Mouse (Mus musculus) heart, embryonic 16.5 days (tissue): ENCODE measurements around the gene Iars2. TPM values are rescaled to one million over a fixed set of nuclear protein-coding genes. Genes with fewer than 3 reads are reported as not detected.

Experiments
- ATAC-seq: fragments of 200-750 bp; cut with Nextera tagmentation; replicated peaks from 2 replicates; pipeline ENCODE4 v1.8.0; 2017; ENCODE audit warnings: moderate number of reproducible peaks; ENCODE audit not compliant: insufficient read depth, low FRiP score; ENCODE audit errors: extremely low read depth
- H3K27ac ChIP-seq: fragments of 300-500 bp; sonication (generic); 2 replicates; pipeline ENCODE4 v1.5.1; 2014; ENCODE audit warnings: mild to moderate bottlenecking, low read length, control low read depth, moderate library complexity
- H3K27me3 ChIP-seq: fragments of 300-500 bp; sonication (generic); 2 replicates; pipeline ENCODE4 v1.6.1; 2014; ENCODE audit warnings: low read length, mixed read lengths; ENCODE audit not compliant: control insufficient read depth, insufficient read depth
- H3K36me3 ChIP-seq: fragments of 300-500 bp; sonication (generic); 2 replicates; pipeline ENCODE4 v1.6.1; 2014; ENCODE audit not compliant: control insufficient read depth, insufficient read depth
- H3K4me1 ChIP-seq: fragments of 300-500 bp; sonication (generic); 2 replicates; pipeline ENCODE4 v1.6.1; 2014; ENCODE audit warnings: low read length, mixed read lengths; ENCODE audit not compliant: control insufficient read depth, insufficient read depth
- H3K4me2 ChIP-seq: fragments of 300-500 bp; sonication (generic); 2 replicates; pipeline ENCODE4 v1.6.1; 2014; ENCODE audit warnings: low read depth, mild to moderate bottlenecking, control low read depth, low read length
- H3K4me3 ChIP-seq: fragments of 300-500 bp; sonication (generic); 2 replicates; pipeline ENCODE4 v1.5.1; 2014; ENCODE audit warnings: mild to moderate bottlenecking, control low read depth, low read length
- H3K9ac ChIP-seq: fragments of 300-500 bp; sonication (generic); 2 replicates; pipeline ENCODE4 v1.6.1; 2014; ENCODE audit warnings: low read length, control low read depth
- H3K9me3 ChIP-seq: fragments of 300-500 bp; sonication (generic); replicated peaks from 2 replicates; pipeline ENCODE4 v1.6.1; 2016; ENCODE audit warnings: low read length; ENCODE audit not compliant: control insufficient read depth
- WGBS: fragments of 180-500 bp; shearing (Covaris S2); extraction: QIAGEN DNeasy Blood & Tissue Kit; methylation state at CpG from one replicate; pipeline ENCODE4 v1.1.7; 2014; 5-methylcytosine and 5-hydroxymethylcytosine counted together
- polyA plus RNA-seq: library from polyadenylated mRNA; unstranded; fragments of >200 nt; fragmentation: Nextera tagmentation; extraction: Ambion mirVana; gene quantifications from 2 replicates; pipeline ENCODE4 v1.2.1, GENCODE M21; 2015

Gene Iars2
- polyA plus RNA-seq, 1 experiment from 2014 or later, result 42.6 TPM

DNA sequence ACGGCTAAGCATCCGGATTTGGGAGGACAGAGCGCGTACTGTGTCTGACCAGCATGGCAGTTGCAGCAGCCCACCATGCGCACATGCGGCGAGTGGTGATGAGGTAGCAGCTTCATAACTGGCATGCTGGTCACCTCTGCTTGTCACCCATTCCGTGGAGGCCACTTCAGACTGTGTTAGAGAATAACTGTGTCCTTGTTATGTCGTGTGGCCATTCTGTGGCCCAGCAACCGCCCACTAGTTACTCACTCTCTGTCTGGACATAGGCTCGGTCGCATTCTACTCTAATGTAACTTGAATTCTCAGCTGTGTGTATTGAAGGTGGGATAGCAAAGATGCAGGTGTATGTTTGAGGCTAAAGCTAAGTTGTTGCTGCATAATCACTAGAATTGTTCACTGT is 73.9 kb downstream of the Iars2 start:
- Histone ChIP-seq H3K4me3 (no peak overlapping the region), H3K9ac (no peak overlapping the region), H3K27me3 (no peaks in the 10 kb centered on the region), H3K27ac (no peak overlapping the region), H3K9me3 (no peaks in the 10 kb centered on the region), H3K4me1 (peaks cover 18% of the 10 kb centered on the region), H3K36me3 (peaks cover 23% of the 10 kb centered on the region), H3K4me2 (no peak overlapping the region)
- no peak for ATAC-seq
- 83% methylated on average over 12 of the region's 12 CpGs for WGBS

DNA sequence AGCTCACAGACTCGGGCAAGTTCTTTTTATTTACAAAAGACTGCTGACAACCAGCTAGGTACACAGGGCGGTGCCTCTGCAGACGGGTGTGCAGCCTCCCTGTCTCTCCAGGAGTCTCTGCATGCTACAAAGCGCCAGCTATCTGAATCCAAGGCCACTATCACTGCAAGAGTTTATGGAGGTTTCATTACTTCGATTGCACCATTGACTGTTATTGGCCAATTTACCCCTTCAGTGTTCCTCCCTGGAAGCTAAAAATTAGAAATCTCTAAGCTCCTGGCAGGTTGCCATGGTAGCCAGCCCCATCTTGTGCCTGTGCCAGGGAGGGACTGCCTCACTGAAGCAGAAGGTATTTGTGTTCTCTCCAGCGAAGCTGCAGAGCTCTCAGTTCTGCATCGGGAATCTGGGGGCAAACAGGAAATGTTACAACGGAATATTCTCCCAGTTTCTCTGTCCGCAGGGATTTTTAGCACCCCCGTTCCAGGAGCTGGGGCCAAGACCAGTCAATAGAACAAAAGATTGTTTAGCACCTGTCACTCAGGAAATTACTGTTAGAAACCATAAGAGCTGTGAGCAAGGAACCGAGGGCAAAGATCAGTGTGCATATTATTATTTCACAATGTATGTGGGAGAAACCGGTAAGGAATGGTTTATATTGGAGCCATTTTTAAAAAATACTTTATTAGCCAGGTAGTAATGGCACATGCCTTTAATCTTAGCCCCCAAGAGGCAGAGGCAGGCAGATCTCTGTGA is 75.9 kb downstream of the Iars2 start:
- Histone ChIP-seq H3K27me3 (no peaks in the 10 kb centered on the region), H3K4me2 (no peak overlapping the region; the same call in 1 of the 2 replicates), H3K27ac (peak overlapping the region; percentile 51), H3K36me3 (peaks cover 22% of the 10 kb centered on the region), H3K9ac (no peak overlapping the region), H3K4me3 (no peak overlapping the region), H3K4me1 (peaks cover 18% of the 10 kb centered on the region), H3K9me3 (no peaks in the 10 kb centered on the region)
- WGBS, result 45% methylated on average over 12 of the region's 12 CpGs
- ATAC-seq, result no peak; the same call in 1 of the 2 replicates

DNA sequence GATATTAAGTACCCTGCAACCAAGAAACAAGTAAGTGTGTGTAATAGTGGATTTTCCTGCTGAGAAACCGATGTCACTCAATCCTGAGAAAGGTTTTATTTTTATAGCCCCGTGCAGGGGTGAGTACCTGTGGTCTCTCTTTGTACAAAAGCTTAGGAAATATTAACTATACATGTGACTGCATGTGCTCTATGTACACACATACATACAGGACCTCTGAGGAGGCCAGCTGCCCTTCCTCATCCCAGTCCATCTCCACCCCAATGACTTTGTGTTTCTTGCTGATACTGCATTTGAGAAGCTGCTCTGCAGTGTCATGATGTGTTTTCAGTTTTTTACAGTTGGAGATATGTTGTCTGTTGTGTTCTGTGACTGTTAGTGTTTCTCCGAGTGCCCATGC is 76.8 kb downstream of the Iars2 start:
- WGBS, result 73% methylated on average over 3 of the region's 3 CpGs
- no peak overlapping the region; the same call in 1 of the 2 replicates for H3K27ac ChIP-seq
- no peak for ATAC-seq
- H3K9me3 ChIP-seq, result no peaks in the 10 kb centered on the region
- no peak overlapping the region for H3K4me3 ChIP-seq
- H3K4me2 ChIP-seq, result no peak overlapping the region
- peaks cover 18% of the 10 kb centered on the region for H3K4me1 ChIP-seq
- no peaks in the 10 kb centered on the region for H3K27me3 ChIP-seq
- H3K9ac ChIP-seq, result no peak overlapping the region
- H3K36me3 ChIP-seq, result peaks cover 30% of the 10 kb centered on the region

DNA sequence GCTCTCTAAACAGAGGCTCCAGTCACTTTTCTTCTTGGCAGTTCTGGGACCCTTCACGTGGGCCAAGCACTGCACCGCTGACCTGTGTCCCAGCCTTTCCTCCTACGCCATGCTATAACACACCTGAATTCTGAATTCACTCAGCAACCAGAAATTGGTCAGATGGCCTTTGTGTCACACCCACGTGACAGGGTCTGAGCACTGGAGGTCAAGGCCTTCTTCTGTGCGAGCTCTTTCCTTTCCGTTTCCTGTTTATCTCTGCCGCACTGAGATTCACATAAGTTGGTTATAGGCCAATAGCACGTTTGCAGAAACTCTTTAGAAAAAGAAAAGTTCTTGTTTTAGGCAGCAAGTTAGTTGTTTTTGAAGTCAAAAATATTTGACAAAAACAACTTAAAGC is 80.5 kb downstream of the Iars2 start:
- Histone ChIP-seq H3K4me2 (no peak overlapping the region), H3K4me3 (no peak overlapping the region), H3K27me3 (no peaks in the 10 kb centered on the region), H3K36me3 (peaks cover 41% of the 10 kb centered on the region), H3K4me1 (peaks cover 10% of the 10 kb centered on the region), H3K27ac (no peak overlapping the region), H3K9ac (no peak overlapping the region), H3K9me3 (no peaks in the 10 kb centered on the region)
- ATAC-seq, result no peak
- WGBS, result 79% methylated on average over 8 of the region's 8 CpGs

DNA sequence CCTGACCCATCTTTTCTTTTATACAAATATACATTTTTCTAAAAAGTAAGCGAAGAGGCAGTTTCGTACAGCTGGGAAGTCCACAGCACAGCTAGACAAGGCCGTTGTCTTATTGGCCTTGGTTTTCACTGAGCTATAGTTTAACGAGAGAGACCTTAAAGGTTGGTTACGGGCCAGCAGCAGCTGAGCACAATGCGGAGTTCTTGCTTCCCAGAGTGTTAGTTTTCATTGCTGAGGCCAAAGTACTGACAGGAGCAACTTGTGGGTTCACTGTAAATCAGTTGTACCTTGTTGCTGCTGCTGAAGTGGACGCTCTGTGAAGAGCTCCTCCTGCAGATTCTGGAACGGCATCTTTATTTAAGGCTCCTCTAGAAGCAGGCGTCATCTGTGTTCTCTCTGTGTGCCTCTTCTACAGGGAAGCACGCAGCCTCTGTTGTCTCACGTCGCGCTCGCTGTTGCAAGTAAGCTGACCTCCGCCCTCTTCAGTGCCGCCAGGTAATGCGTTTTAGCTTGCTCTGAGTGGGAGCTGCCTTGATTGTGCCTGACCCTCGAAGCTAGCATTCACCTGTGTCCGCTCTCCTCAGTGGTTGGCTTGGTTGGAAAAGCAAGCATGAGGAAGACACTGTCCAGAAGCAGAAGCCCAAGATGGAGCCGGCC is 81.6 kb downstream of the Iars2 start:
- Histone ChIP-seq H3K4me3 (no peak overlapping the region), H3K9me3 (no peaks in the 10 kb centered on the region), H3K4me1 (no peaks in the 10 kb centered on the region; the same call in 1 of the 2 replicates), H3K27ac (no peak overlapping the region), H3K36me3 (peaks cover 48% of the 10 kb centered on the region), H3K9ac (no peak overlapping the region), H3K27me3 (no peaks in the 10 kb centered on the region), H3K4me2 (no peak overlapping the region)
- no peak for ATAC-seq
- 90% methylated on average over 20 of the region's 20 CpGs for WGBS

DNA sequence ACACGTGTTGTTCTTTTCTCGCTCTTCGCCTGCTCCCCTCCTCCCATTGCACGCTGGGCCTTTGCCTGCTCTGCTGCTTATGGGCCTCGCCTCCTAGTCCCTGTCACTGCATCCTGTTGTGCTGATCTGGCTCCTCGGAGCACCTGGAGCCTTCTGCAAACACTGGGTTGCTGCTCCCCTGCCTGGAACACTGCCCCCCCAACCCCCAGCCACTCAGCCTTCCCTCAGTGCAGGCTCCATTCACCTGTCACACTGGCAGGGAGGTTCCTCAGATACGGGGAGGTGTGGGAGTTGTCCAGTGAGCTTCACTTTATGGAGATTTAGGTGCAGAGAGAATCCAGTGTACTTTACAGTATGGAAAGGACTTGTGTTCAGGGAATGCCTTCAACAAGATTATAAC is 83.7 kb downstream of the Iars2 start:
- no peak for ATAC-seq
- no peak overlapping the region for H3K27ac ChIP-seq
- H3K4me3 ChIP-seq, result no peak overlapping the region
- peaks cover 54% of the 10 kb centered on the region for H3K36me3 ChIP-seq
- no peak overlapping the region for H3K4me2 ChIP-seq
- 85% methylated on average over 7 of the region's 7 CpGs for WGBS
- H3K27me3 ChIP-seq, result no peaks in the 10 kb centered on the region
- H3K9me3 ChIP-seq, result no peaks in the 10 kb centered on the region
- no peaks in the 10 kb centered on the region for H3K4me1 ChIP-seq
- H3K9ac ChIP-seq, result no peak overlapping the region

DNA sequence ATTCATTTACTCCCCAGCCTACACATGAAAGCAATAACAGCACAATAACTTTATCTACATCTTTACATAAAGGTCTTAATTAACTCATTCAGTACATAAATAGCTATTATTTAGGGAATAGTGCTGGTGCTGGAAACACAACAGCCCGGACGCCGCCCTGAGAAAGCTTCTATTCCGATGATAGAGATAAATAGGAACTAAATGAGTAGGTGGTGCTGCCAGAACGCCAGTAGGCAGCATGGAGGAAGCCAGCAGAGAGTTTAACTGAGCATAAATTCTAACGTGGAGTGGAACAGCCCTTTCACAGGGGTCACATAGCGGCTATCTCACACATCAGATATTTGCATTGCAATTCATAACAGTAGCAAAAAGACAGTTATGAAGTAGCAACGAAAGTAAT is 86.2 kb downstream of the Iars2 start:
- no peak overlapping the region for H3K4me2 ChIP-seq
- H3K9ac ChIP-seq, result no peak overlapping the region
- no peaks in the 10 kb centered on the region for H3K9me3 ChIP-seq
- no peak overlapping the region for H3K4me3 ChIP-seq
- WGBS, result 81% methylated on average over 8 of the region's 8 CpGs
- peaks cover 54% of the 10 kb centered on the region for H3K36me3 ChIP-seq
- no peaks in the 10 kb centered on the region for H3K27me3 ChIP-seq
- no peak for ATAC-seq
- no peak overlapping the region for H3K27ac ChIP-seq
- H3K4me1 ChIP-seq, result no peaks in the 10 kb centered on the region

DNA sequence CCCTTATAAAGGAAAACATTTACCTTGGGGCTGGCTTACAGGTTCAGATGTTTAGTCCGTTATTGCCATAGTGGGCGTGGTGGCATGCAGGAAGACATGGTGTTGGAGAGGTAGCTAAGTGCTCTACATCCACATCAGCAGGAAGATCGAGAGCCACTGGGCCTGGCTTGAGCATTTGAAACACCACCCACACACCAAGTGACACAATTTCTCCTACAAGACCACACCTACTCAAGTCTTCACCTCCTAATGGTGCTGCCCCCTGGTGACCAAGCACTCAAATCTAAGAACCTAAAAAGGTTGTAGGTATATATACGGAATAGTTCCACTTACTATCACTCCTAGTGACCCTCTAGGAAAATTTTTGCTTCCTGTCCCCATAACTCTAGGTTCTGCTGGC is 92.7 kb downstream of the Iars2 start:
- 83% methylated on average over 4 of the region's 4 CpGs for WGBS
- H3K36me3 ChIP-seq, result peaks cover 42% of the 10 kb centered on the region

DNA sequence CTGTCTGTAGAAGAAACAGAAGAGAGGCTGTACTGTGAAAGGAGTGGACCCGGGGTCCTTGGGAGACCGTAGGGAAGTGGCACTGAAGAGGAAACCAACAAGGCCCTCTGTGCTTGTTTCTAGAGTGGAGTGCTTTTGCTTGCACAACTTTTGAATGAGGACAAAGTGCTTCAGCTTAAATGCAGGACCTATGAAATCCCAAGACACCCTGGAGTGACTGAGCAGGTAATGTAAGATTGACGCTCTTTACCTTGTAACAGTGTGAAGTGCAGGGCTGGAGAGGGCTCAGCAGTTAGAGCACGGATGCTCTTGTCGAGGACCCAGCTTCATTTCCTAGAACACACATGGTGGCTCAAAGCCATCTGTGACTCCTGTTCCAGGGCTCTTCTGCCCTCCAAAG is 93.4 kb downstream of the Iars2 start:
- Histone ChIP-seq H3K36me3 (peaks cover 36% of the 10 kb centered on the region), H3K4me2 (no peak overlapping the region), H3K4me1 (no peaks in the 10 kb centered on the region), H3K27me3 (no peaks in the 10 kb centered on the region), H3K27ac (no peak overlapping the region), H3K4me3 (no peak overlapping the region), H3K9me3 (no peaks in the 10 kb centered on the region), H3K9ac (no peak overlapping the region)
- WGBS, result 96% methylated on average over 5 of the region's 5 CpGs
- no peak for ATAC-seq

More for the DNA sequence above, 92.7 kb downstream of the Iars2 start:
- H3K27me3 ChIP-seq, result no peaks in the 10 kb centered on the region
- no peak overlapping the region for H3K4me2 ChIP-seq
- no peak overlapping the region for H3K27ac ChIP-seq
- H3K9me3 ChIP-seq, result no peaks in the 10 kb centered on the region
- H3K9ac ChIP-seq, result no peak overlapping the region
- H3K4me1 ChIP-seq, result no peaks in the 10 kb centered on the region
- no peak for ATAC-seq
- no peak overlapping the region for H3K4me3 ChIP-seq
